Mouse (Mus musculus): ENCODE measurements around the gene Zcchc2. TPM values are rescaled to one million over a fixed set of nuclear protein-coding genes. Genes with fewer than 3 reads are reported as not detected.

Gene Zcchc2
- 11.9 and 13.5 TPM in 2 replicates for polyA plus RNA-seq (2012)

DNA sequence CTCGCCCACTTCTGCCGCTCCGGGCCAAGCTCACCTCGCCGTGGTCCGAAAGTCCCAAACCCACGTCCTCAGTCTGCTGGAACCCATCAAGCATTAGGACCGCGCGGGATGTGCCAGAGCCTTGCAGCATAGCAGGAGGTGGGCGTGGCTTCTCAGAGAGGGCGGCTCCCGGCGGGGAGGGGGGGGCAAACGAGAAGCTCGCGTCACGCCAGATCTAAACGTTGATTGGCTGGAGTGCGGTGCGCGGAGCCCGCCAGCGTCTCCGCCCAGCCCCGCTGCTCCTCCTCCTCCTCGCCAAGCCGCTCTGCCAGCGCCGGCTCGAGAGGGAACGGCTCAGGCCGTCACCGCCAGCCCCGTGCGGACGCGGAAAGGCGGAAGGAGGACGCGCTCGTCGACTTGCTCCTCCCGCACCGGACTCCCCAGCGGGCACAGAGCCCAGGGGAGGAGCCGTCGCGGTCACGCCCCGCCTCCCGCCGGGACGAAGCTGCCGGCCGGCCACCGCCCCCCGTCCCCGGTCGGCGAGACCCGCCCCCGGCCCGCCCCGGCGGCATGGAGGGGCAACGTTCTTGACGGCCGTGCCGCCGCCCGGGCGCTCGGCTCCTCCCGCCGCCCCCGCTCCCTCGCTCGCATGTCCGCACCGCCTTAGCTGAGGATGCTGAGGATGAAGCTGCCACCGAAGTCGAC lies at the start of gene Zcchc2:
Zcchc2 (plus strand) TSS at position 269 of the 684 bp plus-strand sequence.
- TF ChIP-seq GATA1 (IDR thresholded peaks at IDR 0.05; ENCODE audit: low read length), result no peak

DNA sequence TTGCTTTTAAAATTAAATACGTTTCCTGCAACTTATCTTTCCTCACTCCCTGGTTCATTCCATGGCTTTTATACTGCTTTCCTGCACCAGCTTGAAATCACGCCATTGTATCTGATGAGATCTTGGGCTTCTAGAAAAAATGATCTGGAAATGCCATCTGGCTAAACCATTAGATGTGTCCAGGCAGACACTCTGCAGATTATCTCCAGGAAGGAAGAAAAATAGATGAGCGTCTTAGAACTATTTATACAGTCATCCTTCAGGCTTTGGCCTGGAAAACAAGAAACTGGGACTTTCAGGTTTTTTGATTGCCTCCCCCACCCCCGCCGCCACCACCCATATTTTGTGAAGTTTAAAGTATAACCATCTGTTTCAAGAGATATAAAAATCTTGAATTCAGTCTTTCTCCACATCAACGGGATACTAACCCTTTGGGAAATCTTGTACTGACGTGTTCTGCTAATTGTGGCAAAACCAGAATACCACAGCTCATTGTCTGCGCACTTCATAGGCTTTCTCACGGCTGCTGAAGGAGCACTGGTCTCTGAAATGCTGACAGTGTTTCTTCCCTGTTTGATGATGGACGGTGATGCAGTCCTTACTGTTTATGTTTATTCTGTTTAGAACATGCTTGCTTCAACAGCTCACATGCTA lies 45.2 kb upstream of the Zcchc2 start:
- TF ChIP-seq GATA1 (IDR thresholded peaks at IDR 0.05; ENCODE audit: low read length), result no peak

DNA sequence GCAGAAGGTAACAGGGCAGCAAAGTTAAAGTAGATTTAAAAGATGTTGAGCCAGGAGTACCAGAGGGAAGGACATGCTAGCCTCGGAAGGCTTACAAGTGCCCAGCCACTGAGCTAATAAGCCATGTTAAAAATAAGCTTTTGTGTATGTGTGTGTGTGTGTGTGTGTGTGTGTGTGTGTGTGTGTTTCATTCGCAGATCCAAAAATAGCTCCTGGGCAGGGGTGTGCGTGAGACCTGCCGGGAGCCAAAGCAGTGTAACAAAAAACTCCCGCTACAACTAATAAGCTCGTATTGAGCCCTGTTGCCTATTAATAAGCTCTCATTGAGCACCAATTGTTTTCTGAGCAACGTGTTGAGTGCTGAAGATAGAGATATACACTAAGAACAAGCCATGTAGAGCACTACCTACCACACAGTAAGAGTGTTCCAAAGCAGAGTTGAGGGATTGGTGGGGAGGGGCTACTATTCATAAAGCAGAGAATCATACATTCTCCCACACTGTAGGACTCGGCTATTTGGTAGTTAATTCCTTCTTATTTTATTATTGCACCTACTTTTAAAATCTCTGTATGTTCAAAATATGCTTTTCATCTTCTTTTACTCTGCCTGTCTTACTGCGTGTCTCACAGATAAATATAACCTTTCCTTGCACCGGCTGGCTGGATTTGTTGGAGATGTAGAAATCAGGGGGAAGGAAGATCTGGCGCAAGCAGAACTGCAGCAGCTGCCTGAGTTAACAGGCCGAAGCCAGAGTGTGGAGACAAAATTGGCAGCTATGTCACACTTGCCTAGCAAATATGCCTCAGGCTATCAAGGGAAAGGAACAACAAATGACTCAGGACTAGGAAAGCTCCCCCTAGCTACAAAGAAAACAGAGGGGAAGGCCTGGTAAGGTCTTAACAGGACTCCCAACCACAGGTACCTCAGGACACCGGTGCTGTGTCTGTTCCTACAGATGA lies 43.3 kb upstream of the Zcchc2 start:
- TF ChIP-seq GATA1 (IDR thresholded peaks at IDR 0.05; ENCODE audit: low read length), result no peak

DNA sequence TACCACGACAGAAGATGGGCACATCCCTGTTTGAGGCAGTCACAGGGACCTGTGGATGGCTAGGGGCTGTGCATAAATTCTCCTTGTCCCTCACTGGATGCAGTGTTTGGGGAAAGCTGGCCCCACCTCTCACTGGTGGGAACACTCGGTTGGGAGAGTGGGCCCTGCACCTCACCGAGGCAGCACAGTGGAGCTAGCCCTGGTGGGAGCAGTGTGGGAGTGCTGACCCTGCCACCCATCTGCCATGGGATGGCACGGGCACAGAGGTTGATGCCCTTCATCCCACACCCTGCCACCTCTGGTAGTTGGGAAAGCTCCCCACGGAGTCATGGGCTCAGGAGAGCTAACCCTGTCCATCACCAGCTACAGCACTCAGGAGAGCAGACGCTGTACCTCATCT lies 41.9 kb upstream of the Zcchc2 start:
- no peak for TF ChIP-seq GATA1 (IDR thresholded peaks at IDR 0.05; ENCODE audit: low read length)

DNA sequence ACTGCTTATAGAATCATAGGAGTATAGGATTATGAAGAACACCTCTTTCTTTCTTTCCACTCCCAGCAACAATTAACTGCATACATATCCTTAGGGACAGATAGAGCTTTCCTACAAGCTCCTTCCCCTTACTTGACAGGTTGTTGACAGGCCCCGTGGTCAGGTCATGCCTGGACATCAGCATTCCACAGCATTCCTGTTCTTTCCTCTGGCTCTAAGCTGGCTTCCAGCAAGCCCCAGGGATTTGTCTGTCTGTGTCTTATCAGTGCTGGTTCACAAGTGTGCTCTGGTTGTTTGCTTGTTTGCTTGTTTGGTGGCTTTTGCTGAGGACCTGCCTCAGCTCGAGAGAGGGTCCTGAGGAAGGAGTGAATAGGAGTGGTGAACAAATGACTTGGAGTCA lies 36.6 kb upstream of the Zcchc2 start:
- TF ChIP-seq GATA1 (IDR thresholded peaks at IDR 0.05; ENCODE audit: low read length), result no peak

DNA sequence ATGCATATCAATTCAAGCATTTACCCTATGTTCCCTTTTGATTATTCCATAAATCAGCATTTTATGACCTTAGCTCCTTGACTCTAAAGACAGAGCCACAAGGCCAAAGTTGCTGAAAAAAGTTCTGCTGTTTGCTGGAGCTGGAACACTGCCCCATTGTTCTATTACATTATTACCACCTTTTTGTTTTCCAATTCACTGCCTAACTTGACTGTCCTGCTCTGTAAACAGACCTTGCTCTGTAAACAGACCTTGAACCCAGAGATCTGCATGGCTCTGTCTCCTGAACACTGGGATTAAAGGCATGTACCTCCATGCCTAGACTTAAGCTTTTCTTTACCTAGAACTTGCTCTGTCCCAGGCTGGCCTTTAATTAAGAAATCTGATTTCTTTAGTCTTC lies 36.2 kb upstream of the Zcchc2 start:
- TF ChIP-seq GATA1 (IDR thresholded peaks at IDR 0.05; ENCODE audit: low read length), result no peak

DNA sequence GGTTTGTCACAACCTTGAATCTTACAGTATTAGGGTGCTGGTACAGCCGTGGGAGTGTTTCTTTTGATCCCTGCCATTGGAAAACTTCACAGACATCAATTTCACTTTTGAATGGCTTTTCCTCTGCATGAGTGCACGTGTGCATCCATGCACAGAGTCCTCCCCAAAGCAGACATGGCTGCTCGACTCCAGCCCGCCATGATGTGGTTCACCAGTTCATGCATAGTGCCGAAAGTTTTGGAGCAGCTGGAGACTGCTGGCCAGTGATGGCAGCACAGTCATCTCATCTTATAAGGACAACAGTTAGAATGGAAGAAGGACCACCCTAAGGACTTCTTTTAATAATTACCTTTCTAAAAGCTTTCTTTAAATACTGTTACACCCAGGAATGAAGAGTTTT lies 34.1 kb upstream of the Zcchc2 start:
- TF ChIP-seq GATA1 (IDR thresholded peaks at IDR 0.05; ENCODE audit: low read length), result no peak

DNA sequence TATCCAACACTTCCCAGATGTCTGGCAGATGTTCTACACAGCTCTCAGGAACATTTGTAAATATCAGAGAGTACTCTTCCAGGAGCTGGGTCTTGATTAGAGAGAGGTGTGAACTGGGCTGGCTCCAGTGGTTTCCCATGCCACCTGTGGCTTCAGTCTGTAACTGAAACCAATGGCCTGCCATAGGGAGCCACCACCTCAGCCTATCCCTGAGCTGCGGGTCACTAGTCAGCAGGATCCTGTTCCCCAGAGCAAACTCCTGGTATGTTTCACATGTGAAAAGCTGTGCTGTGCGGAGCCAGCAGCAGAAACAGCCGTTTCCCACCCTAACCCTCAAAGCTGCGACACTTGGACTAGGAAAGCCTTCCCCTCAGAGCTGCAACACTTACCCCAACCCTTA lies 28.7 kb upstream of the Zcchc2 start:
- TF ChIP-seq GATA1 (IDR thresholded peaks at IDR 0.05; ENCODE audit: low read length), result no peak

DNA sequence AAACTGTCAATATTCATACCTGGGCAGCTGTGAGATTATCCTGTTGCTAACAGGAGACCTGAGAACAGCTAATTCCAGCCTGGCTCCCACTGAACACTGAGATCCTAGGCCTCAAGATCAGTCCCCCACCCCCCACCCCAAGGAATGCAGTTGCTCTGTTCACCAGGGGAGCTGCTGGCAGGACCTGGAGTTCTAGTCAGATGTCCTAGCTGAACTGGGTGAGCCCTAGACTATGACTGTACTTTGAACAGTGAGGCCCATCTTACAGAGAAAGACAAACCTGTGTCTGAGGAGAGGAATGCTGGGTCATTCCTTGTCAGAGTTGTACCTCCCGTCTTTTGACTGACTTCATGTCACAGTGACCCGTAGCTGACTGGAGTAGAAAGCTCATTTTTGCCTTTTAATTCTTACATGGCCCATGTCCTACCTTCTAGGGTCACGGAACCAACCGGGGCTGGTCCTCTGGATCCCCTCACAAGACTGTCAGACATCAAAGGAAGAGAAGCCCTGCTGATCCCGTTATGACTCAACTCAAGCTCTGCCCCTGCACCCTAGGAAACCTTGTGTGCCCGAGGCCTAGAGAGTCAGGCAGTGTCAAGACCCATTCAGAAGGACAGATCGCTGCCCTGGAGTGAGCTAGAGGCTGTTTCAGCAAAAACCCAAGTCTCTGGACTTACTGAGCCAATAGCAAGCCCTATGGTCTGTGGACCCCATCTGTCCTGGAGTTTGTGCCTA lies 28.0 kb upstream of the Zcchc2 start:
- TF ChIP-seq GATA1 (IDR thresholded peaks at IDR 0.05; ENCODE audit: low read length), result no peak

DNA sequence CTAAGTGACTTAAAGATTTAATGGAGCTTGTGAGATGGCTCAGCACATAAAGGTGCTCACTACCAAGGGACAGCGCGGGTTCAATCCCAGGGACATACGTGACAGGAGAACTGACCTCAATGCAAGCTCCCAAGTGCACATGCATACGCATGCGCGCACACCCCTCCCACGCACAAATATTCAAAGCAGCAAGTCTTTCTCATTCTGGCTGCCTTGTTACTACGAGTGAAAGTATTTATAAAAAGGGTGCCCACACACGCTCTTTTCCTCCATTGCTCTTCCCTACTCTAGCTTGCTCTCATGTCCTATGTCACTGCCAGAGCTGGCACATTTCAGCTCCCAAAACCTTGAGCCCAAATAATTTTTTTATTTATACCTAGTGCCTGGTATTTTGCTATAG lies 27.4 kb upstream of the Zcchc2 start:
- TF ChIP-seq GATA1 (IDR thresholded peaks at IDR 0.05; ENCODE audit: low read length), result no peak

DNA sequence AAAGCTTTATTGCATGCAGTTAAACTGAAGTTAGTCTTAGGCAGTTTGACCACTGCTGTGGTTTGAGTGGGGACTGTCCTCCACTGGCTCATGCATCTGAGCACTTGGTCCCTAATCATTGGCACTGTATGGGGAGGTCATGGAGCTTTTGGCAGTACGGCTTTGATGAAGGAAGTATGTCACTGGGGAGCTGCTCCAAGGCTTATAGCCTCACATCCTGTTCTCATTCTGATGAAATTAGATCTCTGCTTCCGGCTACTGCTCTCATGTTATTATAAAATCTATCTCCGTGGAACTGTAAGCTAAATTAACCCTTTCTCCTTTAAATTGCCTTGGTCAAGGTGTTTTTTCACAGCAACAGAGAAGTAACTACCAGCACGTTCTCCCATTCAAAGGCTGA lies 25.7 kb upstream of the Zcchc2 start:
- TF ChIP-seq GATA1 (IDR thresholded peaks at IDR 0.05; ENCODE audit: low read length), result no peak

DNA sequence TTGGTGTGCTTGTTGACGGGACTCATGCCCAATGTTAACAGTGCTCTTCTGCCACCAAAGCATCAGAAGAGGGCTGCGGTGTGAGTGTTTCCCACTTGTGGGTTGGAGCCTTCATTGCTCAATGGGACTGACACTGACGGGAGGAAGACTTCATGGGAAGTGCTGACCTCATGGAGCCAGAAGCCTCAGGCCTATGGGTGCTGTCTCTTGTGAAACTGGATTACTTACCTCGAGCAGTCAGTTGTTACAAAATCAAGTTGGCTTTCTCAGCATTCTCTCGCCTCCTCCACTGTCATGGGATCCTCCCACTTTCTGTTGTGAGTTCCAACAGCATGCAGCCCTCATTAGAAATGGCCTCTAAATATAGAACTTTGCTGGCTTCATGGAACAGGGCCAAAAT lies 25.0 kb upstream of the Zcchc2 start:
- no peak for TF ChIP-seq GATA1 (IDR thresholded peaks at IDR 0.05; ENCODE audit: low read length)

DNA sequence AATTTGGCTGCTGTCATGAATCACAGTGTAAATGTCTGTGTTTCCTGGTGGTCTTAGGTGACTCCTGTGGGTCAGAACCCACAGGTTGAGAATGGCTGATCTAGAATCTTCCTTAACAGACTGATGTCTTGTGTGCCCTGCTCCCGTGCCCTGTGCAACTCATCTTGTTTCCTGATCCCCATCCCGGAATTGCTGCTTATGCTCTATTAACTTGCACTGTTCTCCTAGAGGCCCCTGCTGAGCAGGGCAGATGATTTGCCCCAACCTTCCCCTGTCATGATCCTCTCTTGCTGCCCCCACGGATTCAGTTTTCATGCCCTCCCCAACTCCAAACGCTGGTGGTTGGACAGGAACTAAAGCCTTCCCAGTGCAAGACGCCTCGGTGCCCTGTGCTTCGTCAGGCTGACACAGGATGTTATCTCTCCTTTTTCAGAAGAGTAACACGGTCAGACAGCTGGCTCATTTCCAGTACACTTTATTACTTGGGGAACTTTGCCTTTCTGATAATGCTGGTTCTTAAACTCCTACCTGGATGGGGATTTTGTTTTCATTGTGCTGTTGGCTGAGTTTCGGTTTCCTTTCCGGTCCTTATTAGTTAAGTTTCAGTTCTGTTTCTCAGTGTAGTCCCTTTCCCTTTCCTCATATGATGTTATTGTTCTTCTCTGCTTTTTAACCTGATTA lies 18.6 kb upstream of the Zcchc2 start:
- no peak for TF ChIP-seq GATA1 (IDR thresholded peaks at IDR 0.05; ENCODE audit: low read length)

DNA sequence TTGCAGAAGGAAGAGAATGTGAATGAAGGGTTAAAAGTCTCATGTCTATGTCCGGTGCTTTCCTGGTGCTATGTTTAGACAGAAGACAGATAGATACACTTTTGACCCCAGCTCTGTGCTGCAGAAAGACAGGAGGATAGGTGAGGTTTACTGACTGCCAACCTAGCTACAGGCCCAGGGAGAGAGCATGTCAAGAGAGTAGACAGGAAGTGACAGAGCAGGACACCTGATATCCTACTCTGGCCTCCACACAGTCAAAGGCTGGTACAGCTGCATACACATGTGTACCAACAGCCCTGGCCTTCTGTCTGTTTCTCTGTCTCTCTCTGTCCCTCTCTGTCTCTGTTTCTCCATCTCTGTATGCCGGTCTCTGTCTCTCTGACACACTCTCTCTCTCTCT lies 16.2 kb upstream of the Zcchc2 start:
- no peak for TF ChIP-seq GATA1 (IDR thresholded peaks at IDR 0.05; ENCODE audit: low read length)
